Mouse (Mus musculus): Measurements from ENCODE around the gene Srpk2. TPM values are rescaled to one million over a fixed set of nuclear protein-coding genes. Genes with fewer than 3 reads are reported as not detected.
A peak's percentile ranks its signal among the peaks of the same experiment; 100 is the strongest.

Gene Srpk2
- total RNA-seq, 2 experiments from 2014 or later: 10.1 to 12.6 TPM

DNA sequence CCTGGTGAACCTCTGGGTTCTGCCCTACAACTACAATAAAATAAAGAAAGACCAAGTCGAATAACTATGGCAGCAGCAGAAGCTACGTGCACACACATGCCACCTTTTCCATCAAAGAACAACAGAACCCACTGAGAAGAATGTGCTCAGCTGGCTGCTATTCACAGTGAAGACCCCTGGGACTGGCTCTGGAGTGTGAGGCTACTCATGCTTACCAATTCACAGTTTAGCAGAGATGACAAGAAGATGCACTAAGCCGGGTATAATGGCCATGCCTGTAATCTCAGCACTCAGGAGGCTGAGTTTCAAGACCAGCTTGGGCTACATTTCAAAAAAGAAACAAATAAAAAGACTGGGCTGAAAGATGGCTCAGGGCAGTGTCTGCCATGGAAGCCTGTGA lies 167.5 kb downstream of the Srpk2 start:
- ATAC-seq (replicated peaks; ENCODE audit: low FRiP score, poor library complexity, severe bottlenecking): no peak

DNA sequence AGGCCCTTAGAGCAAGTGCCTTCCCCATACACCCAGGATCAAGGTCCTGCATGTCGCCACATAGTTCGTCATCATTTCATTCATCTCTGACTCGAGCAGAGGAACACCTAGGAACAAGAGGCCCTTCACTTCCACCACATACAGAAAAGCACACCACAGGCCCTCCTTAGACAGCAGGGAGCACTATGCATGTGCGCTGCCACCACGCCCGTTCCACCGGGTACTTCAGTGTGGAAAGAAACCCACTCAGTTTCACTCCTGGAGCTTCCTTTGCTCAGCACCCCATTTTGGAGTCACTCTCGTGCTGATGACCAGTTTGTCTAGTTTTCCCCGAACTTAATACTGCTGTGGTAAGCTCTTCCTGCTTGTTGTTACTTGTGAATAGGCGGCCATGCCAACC lies 169.4 kb downstream of the Srpk2 start:
- no peak for ATAC-seq (replicated peaks; ENCODE audit: low FRiP score, poor library complexity, severe bottlenecking)

DNA sequence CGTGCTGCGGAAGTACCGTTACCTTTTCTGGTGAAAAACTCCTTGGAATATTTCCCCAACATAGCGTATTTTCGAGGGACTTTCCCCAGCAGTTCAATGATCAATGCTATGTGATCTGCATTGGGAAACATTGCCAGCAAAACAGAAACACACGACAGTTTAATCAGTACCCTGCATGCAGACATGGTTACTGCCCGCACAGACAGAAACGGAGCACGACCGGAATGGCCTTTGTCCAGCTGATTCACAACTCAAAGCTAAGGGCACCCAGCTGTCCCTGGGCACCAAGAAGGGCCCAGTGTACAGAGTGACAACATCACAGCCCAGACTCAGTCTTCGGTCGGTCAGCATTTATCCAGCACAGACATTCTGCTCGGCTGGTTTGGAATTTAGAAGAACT lies 170.9 kb downstream of the Srpk2 start:
- no peak for ATAC-seq (replicated peaks; ENCODE audit: low FRiP score, poor library complexity, severe bottlenecking)

DNA sequence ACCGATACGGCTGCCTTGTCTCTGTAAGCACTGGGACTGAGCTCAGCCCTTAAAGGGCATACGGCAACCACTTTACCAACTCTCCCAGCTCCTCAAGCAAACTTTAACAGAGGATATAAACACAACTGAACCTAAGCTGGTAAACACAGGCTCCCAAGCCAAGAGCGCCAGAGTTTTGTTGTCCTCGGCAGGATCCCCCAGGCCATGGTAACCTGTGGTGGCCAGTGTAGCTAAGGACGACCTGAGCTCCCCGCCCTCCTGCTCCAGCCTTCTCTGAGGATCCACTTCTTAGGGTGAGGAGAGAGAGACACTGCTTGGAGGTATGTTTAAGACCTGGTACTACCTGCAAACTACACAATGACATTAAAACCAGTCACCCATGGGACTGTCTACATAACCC lies 171.9 kb downstream of the Srpk2 start:
- ATAC-seq (replicated peaks; ENCODE audit: low FRiP score, poor library complexity, severe bottlenecking): no peak

DNA sequence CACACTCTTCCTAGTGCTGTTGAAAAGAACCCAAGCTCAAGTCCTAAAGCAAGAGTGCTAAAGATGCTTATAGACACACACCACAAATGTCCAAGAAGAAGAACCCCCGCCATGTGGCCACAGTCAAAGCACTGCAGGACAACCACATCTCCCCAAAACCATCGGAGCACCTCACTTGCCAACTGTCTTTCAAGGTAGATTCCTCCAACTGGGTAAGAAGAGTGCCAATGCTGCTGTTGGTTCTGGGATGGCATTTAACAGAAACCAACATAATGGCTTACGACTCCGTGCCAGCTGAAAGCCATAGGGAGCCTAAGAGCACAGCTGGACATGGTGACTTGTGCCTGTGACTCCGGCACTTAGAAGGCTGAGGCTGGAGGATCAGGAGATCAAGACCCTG lies 173.0 kb downstream of the Srpk2 start:
- 0 out of 2 replicates have a peak, but pooled peaks have one; percentile 25 for ATAC-seq (replicated peaks; ENCODE audit: low FRiP score, poor library complexity, severe bottlenecking)

DNA sequence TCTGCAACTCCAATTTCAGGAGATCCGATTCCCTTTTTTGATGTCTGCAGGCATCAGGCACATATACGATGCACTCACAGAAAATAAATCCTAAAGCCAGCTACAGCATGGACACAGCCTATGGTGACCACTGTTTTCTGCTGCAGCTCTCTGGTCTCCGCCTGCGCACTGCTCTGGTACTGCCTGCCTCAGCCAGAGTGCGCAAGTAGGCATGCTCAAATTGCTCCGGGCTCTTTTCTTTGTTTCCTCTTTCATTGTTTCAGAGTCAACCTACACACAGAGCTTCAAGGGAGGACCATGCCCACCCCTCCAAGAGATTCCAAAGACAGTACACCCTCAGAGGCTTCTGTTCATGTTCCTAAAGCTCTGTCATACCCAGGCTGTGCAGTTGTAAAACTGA lies 175.8 kb downstream of the Srpk2 start:
- ATAC-seq (replicated peaks; ENCODE audit: low FRiP score, poor library complexity, severe bottlenecking): no peak

DNA sequence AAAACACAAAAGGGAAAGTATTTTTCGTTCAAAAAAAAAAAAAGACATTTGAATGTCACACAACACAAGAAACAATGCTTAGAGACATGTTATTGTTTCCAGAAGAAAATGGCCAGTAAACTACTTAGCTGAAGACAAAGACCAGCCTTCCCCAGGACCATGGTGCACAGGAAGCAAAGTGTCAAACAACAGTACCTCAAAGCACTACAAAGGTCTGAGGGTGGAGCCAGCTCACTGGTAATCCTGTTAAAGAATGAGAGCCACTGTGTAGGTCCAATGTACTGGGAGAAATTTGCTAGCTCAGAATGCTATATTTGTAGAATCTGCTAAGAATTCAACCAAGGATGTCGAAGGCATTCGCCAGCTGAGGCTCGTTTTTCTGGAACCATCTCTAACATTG lies 177.2 kb downstream of the Srpk2 start:
- no peak for ATAC-seq (replicated peaks; ENCODE audit: low FRiP score, poor library complexity, severe bottlenecking)

DNA sequence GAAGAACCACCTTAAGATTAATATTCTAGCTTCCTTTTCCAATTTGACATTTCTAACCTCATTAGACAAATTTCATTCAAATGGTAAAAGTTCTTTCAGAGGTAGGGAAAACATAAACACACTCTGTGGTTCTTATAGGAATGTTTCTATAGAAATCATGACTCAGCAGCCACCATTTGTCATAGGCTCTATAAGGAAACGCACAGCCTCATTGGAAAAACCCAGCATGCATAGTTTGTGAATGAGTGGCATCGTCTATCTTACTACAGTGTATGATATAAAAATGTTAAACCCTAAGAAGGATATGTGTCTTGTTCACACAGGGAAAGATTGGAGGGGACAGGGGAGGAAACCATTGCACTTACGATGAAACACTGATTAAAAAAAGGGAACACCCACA lies 178.8 kb downstream of the Srpk2 start:
- no peak for ATAC-seq (replicated peaks; ENCODE audit: low FRiP score, poor library complexity, severe bottlenecking)

DNA sequence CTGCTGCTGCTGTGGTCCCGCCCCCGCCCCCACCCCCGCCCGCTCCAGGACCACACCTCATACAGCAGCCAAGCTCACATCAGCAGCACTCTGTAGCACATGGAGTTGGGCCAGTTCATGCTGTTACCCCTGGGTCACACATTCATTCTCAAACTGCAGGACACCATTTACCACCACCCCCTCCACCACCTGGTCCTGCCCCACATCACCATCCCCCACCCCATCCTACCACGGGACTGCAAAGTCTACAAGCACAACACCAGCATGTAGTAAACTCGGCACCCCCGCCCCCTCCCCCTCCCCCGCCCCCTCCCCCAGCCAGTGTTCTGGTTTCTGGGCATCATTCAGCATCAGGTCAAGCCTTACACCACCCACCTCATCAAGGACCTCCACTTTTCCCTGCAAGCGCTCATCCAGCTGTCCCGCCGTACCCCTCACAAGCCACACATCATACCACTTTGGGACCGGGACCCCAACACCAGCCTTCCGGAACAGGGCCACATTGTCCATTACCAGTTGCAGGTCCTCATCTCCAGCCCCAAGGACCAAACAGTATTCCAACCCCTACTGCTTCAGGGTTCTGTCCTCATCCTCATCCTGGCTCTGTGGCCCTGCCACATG lies 182.0 kb downstream of the Srpk2 start:
- ATAC-seq (replicated peaks; ENCODE audit: low FRiP score, poor library complexity, severe bottlenecking): no peak

DNA sequence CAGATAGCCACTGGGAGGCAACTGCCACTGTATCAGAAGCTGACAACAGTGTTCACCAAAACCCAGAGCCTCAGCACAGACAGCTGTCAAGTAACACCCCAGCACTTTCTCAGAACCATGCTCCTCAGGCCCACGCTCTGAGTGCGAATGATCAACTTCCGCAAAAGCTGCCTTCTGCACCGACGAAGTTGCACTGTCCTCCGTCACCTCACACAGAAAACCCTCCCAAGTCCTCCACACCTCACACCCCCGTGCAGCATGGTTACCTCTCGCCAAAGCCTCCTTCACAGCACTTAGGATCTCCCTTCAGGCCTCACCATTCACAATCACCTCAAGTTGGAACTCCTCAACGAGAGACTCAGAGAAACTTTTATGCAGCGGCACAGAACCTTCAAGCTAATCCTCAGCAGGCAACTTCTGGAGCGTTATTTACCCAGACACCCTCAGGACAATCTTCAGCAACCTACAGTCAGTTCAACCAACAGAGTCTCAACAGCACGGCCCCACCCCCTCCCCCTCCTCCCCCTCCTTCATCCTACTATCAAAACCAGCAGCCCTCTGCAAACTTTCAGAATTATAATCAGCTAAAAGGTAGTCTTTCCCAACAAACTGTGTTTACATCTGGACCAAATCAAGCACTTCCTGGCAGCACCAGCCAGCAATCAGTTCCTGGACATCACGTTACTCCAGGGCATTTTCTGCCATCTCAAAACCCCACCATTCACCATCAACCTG lies 182.7 kb downstream of the Srpk2 start:
- ATAC-seq (replicated peaks; ENCODE audit: low FRiP score, poor library complexity, severe bottlenecking): no peak

DNA sequence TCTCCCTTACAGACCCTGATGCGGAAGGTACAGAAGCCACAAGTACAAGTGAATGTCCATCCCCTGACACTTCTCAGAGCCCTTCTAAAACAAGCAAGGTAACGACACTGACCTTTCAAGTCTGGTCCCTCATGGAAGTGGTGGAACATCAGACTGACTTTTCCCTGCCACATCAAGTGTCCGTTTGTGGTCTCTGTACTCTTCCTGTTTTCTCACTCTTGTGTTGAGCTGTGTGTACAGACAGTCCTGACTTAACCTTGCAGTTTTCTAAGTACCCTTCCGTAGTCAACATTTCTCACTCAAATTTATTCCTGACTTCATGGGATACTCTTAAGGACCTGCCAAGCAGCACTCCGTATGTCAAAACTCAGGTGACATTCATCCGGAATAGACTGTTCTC lies 183.7 kb downstream of the Srpk2 start:
- ATAC-seq (replicated peaks; ENCODE audit: low FRiP score, poor library complexity, severe bottlenecking): no peak

DNA sequence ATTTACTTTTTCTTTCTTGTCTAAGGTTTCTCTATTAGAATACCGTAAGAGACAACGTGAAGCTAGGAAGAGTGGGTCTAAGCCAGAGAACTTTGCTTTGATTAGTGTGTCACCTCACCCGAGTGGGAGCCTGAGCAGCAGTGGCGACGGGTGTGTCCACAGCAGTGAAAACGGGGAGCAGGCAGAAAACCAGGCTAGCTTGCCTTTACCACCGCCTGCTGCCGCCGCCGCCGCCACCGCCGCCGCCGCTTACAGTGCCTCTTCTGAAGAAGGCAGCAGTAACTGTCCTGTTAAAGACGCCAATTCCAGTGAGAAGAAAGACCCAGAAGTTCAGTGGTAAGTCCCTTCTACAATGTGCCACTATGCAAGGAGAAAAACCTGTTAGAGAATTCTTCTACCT lies 185.2 kb downstream of the Srpk2 start:
- no peak for ATAC-seq (replicated peaks; ENCODE audit: low FRiP score, poor library complexity, severe bottlenecking)

DNA sequence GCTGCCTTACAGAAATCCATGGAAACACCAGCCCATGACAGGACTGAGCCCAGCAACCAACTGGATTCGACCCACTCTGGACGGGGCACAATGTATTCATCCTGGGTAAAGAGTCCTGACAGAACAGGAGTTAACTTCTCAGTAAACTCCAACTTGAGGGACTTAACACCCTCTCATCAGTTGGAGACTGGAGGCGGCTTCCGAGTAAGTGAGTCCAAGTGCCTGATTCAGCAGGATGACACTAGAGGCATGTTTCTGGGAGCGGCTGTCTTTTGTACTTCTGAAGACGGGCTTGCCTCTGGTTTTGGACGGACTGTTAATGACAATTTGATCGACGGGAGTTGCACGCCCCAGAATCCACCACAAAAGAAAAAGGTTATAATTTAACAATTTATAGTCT lies 186.5 kb downstream of the Srpk2 start:
- no peak for ATAC-seq (replicated peaks; ENCODE audit: low FRiP score, poor library complexity, severe bottlenecking)

DNA sequence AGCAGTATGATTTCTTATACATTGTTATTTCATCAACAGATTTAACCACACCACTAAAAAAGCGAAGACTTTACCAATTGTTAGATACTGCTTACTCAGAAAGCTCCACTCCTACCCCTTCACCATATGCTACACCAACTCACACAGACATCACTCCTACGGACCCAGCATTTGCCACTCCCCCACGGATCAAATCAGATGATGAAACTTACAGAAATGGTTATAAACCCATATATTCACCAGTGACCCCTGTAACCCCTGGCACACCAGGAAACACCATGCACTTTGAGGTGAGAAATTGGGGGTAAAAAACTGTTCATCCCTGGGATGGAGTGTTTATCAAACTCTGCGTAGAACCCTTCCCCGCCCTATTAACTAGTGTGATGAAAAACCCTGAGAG lies 187.5 kb downstream of the Srpk2 start:
- ATAC-seq (replicated peaks; ENCODE audit: low FRiP score, poor library complexity, severe bottlenecking): no peak

DNA sequence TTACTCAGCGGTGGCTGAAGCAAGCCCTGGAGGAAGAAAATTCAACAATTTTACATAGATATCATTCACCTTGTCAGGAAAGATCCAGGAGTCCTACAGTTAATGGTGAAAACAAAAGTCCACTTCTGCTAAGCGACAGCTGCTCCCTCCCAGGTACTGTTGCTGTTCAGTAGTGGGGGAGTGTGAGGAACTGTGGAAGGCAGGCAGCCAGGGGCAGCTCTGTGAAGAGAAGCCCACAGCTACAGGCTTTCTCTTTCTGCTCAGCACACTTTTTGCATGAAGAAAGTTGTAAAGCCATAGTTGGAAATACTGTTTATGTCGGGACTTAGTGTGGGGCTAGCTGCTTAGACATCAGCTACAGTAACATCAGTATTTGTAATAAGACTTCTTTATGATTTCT lies 188.0 kb downstream of the Srpk2 start:
- no peak for ATAC-seq (replicated peaks; ENCODE audit: low FRiP score, poor library complexity, severe bottlenecking)

DNA sequence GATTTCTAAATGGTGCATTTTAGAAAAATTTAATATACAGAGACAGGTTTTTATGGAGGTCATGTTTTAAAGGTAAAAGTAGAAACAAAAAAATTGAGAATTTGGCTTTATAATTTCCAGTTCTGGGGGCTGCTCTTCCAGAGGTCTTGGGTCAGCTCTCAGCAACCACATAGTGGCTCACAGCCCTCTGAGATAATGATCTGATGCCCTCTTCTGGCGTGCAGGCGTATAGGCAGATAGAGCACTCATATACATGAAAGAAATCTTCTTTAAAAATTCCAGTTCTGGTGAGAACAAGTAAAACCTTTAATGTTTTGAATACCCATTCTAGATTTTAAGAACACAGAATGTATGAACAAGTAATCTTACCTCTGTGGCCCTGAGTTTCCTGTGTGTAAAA lies 193.6 kb downstream of the Srpk2 start:
- 0 out of 2 replicates have a peak, but pooled peaks have one; percentile 52 for ATAC-seq (replicated peaks; ENCODE audit: low FRiP score, poor library complexity, severe bottlenecking)

DNA sequence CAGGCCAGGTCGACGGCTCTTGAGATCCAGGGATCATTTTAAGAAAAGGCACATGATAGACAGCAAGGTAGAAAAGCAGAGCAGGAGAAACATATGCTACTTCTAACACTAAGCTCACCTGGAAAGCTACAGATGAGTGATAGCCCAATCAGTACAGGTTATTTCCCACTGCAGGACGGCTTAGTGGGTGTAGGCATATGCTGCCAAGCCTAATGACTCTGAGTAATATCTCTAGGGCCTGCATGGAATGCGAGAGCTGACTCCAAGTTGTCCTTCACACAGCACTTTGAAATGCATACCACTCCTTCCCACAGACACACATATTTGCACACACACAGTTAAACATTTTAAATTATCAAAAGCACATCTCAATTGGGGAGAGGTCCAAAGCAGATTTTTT lies 195.2 kb downstream of the Srpk2 start:
- 0 out of 2 replicates have a peak, but pooled peaks have one; percentile 30 for ATAC-seq (replicated peaks; ENCODE audit: low FRiP score, poor library complexity, severe bottlenecking)

DNA sequence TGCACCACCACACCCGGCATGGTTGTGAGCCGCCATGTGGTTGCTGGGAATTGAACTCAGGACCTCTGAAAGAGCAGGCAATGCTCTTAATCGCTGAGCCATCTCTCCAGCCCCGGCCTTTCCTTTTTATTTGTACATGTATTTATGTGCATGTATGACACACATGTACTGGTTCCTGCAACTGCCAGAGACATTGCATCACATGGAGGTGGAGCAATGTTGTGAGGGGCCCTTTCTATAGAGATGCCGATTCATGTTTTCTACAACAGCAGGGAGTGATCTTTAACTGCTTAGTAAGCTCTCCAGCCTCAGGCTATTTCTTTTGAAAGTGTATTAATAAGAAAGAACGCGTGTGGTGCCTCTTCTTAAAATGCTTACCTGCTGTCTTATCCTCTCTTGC lies 200.6 kb downstream of the Srpk2 start:
- no peak for ATAC-seq (replicated peaks; ENCODE audit: low FRiP score, poor library complexity, severe bottlenecking)

DNA sequence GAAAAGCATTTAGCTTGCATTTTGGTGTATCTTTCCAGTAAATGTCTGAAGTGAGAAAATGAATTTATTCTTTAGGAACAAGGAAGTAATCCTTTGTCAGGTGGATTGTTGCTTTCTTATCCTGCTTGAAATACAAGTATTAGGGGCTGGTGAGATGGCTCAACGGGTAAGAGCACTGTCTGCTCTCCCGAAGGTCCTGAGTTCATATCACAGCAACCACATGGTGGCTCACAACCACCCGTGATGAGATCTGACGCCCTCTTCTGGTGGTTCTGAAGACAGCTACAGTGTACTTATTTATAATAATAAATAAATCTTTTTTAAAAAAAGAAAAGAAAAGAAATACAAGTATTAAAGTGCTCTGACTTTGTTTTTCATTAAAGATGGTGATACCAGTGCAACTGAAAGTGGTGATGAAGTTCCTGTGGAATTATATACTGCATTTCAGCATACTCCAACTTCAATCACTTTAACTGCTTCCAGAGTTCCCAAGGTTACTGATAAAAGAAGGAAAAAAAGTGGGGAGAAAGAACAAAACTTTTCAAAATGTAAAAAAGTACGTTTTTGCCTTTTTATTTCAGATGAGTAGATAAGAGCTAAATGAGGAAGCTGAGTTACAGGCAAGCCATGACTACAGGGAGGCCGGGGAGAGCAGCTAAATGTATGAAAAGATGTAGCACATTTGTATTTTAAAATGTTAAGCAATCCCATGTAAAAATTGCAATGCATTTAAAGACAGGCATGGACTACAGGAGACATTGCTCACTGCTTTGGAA lies 211.1 kb downstream of the Srpk2 start:
- ATAC-seq (replicated peaks; ENCODE audit: low FRiP score, poor library complexity, severe bottlenecking): no peak

DNA sequence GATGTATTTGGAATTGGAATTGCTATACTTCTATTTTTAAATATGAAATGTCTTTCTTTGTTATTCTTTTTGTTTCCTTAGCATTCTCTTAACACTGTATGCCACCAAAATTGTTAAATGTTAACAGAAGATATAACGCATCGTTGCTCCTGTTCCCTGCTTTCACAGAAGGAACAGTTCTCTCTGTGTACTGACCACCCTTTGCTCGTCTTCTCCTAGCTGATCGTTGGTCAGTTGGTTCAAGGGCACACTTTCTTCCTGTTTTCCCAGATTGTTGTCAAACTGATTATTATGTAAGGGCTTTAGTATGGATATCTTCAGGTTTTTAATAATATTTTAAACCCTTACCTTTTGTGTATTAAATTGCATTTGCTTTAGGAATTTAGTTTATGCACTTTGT lies 217.9 kb downstream of the Srpk2 start:
- ATAC-seq (replicated peaks; ENCODE audit: low FRiP score, poor library complexity, severe bottlenecking): no peak

DNA sequence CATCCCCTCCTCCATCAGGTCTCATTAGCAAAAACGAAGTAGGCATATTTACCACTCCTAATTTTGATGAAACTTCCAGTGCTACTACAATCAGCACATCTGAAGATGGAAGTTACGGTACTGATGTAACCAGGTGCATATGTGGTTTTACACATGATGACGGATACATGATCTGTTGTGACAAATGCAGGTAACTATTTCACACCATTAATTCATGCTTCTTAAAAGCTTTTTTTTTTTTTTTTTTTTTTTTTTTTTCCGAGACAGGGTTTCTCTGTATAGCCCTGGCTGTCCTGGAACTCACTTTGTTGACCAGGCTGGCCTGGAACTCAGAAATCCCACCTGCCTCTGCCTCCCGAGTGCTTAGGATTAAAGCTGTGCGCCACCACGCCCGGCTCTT lies 219.7 kb downstream of the Srpk2 start:
- ATAC-seq (replicated peaks; ENCODE audit: low FRiP score, poor library complexity, severe bottlenecking): no peak

Measured in erythroid progenitor cell, adult 5-6 weeks (primary cell).